16 mouse cellular contexts compared by ENCODE assay signal in genomic region chr1:134526752-134527151, GRCm38 (mm10). TPM values are rescaled to one million over a fixed set of nuclear protein-coding genes. Genes with fewer than 3 reads are reported as not detected.
A peak's percentile ranks its signal among the peaks of the same experiment; 100 is the strongest.
DNase-seq lines count a peak whose midpoint lies in the region; ATAC-seq lines count a peak whose summit lies in the region.
"Had no signal": no experiment of that assay in that cellular context is flagged by ENCODE, and none has a peak within 500 bp of the region (broad histone marks: within the 10 kb centered on the region; RNA-seq: fewer than 3 reads in every experiment).

No protein-coding gene starts in this region.

- H3K9ac ChIP-seq in kidney, embryonic 15.5 days: no peak overlapping the region
- peak overlapping the region; percentile 66 for H3K9ac ChIP-seq in liver, embryonic 13.5 days
- no peak overlapping the region for H3K9ac ChIP-seq in stomach, embryonic 16.5 days (ENCODE audit: low read length)
- H3K9ac ChIP-seq: limb, embryonic 15.5 days had no signal

- DNase-seq in kidney, postnatal 10 days: no peak
- DNase-seq in liver, embryonic 13.5 days: peak; percentile 72
- DNase-seq in heart, adult 11 months: no peak
- no peak for DNase-seq in ovary, postnatal 10 days (ENCODE audit: low spot score)
- DNase-seq in frontal cortex, adult 2 months (ENCODE audit: extremely low spot score in 1 of 2, low spot score in 1 of 2): no peak
- DNase-seq: heart, postnatal 4 days; kidney, adult 8-10 months; right cerebral cortex, postnatal 25 days; thymus, postnatal 25 days had no signal

- H3K4me1 ChIP-seq in kidney, embryonic 15.5 days: no peaks in the 10 kb centered on the region
- peaks cover 52% of the 10 kb centered on the region for H3K4me1 ChIP-seq in liver, embryonic 13.5 days (replicated peaks)
- 0 out of 2 replicates have a peak, but pooled peaks cover 3% of the 10 kb centered on the region for H3K4me1 ChIP-seq in stomach, embryonic 16.5 days (ENCODE audit: control insufficient read depth, insufficient read depth, low read length)
- H3K4me1 ChIP-seq: limb, embryonic 15.5 days had no signal

- ATAC-seq in kidney, embryonic 15.5 days (replicated peaks; ENCODE audit: low FRiP score): peak; percentile 60; the same call in 1 of the 2 replicates
- ATAC-seq in erythroblast, adult 5-6 weeks (replicated peaks; ENCODE audit: low FRiP score, poor library complexity, severe bottlenecking): peak; percentile 94
- peak; percentile 99 for ATAC-seq in liver, embryonic 13.5 days (ENCODE audit: low read depth)
- ATAC-seq in stomach, embryonic 16.5 days (ENCODE audit: insufficient read depth, low FRiP score): peak; percentile 82
- ATAC-seq: activated CD4-positive, CD25-positive, alpha-beta regulatory T cell, adult 4 months had no signal

- H3K27me3 ChIP-seq in kidney, embryonic 15.5 days: no peaks in the 10 kb centered on the region
- no peaks in the 10 kb centered on the region for H3K27me3 ChIP-seq in liver, embryonic 13.5 days
- H3K27me3 ChIP-seq in stomach, embryonic 16.5 days (ENCODE audit: control insufficient read depth, insufficient read depth, low read length): no peaks in the 10 kb centered on the region
- H3K27me3 ChIP-seq: limb, embryonic 15.5 days had no signal

- H3K9me3 ChIP-seq in kidney, embryonic 15.5 days (replicated peaks): no peaks in the 10 kb centered on the region
- H3K9me3 ChIP-seq in liver, embryonic 13.5 days (replicated peaks): no peaks in the 10 kb centered on the region
- H3K9me3 ChIP-seq in stomach, embryonic 16.5 days (replicated peaks; ENCODE audit: control insufficient read depth, low read length): no peaks in the 10 kb centered on the region
- H3K9me3 ChIP-seq: limb, embryonic 15.5 days had no signal

- WGBS in kidney, embryonic 15.5 days: 70% methylated on average over 6 of the region's 6 CpGs
- WGBS in liver, embryonic 13.5 days (ENCODE audit: insufficient replicate concordance): 9% methylated on average over 6 of the region's 6 CpGs
- 27% methylated on average over 6 of the region's 6 CpGs for WGBS in stomach, embryonic 16.5 days

- no peak overlapping the region for H3K4me2 ChIP-seq in kidney, embryonic 15.5 days
- peak overlapping the region; percentile 60 for H3K4me2 ChIP-seq in liver, embryonic 13.5 days
- no peak overlapping the region for H3K4me2 ChIP-seq in stomach, embryonic 16.5 days (ENCODE audit: low read depth, low read length)
- H3K4me2 ChIP-seq: limb, embryonic 15.5 days had no signal

- H3K4me3 ChIP-seq in kidney, embryonic 15.5 days (replicated peaks): no peak overlapping the region
- H3K4me3 ChIP-seq in liver, embryonic 13.5 days (replicated peaks): peak overlapping the region; percentile 33
- no peak overlapping the region for H3K4me3 ChIP-seq in stomach, embryonic 16.5 days (replicated peaks; ENCODE audit: low read length)
- H3K4me3 ChIP-seq: limb, embryonic 15.5 days had no signal

- no peaks in the 10 kb centered on the region for H3K36me3 ChIP-seq in kidney, embryonic 15.5 days
- H3K36me3 ChIP-seq in liver, embryonic 13.5 days: no peaks in the 10 kb centered on the region
- H3K36me3 ChIP-seq in stomach, embryonic 16.5 days (ENCODE audit: control insufficient read depth, insufficient read depth, low read length): no peaks in the 10 kb centered on the region
- H3K36me3 ChIP-seq: limb, embryonic 15.5 days had no signal

- H3K27ac ChIP-seq in kidney, embryonic 15.5 days: no peak overlapping the region
- peak overlapping the region; percentile 94 for H3K27ac ChIP-seq in liver, embryonic 13.5 days
- H3K27ac ChIP-seq in stomach, embryonic 16.5 days (ENCODE audit: low read length): peak overlapping the region; percentile 52
- H3K27ac ChIP-seq: limb, embryonic 15.5 days had no signal

RNA-seq across cellular contexts. Expression of gene Mgat4e, which starts 22.7 kb away (rescaled TPM):
- not detected in 2 replicates for polyA plus RNA-seq in kidney, embryonic 15.5 days (2015; fragmentation: Nextera tagmentation; extraction: Ambion mirVana)
- total RNA-seq in erythroblast, adult 5-6 weeks (2015; ENCODE audit: low replicate concordance): not detected in 2 replicates
- total RNA-seq in erythroblast, adult 5-6 weeks (2017; ENCODE audit: low replicate concordance): not detected in 2 replicates
- not detected in 2 replicates for polyA plus RNA-seq in liver, embryonic 13.5 days (2015; fragmentation: Nextera tagmentation; extraction: Ambion mirVana)
- polyA plus RNA-seq in stomach, embryonic 16.5 days (2015; fragmentation: Nextera tagmentation; extraction: Ambion mirVana): not detected in 2 replicates
- 0.08 TPM in 1 of 2 replicates, not detected in the other for polyA plus RNA-seq in frontal cortex, adult 2 months (2012; rRNA removed)
- total RNA-seq: heart, postnatal 4 days; monocyte, adult 5-6 weeks had no signal
- polyA plus RNA-seq: activated CD4-positive, CD25-positive, alpha-beta regulatory T cell, adult 4 months; cortical plate, adult 2 months; limb, embryonic 15.5 days had no signal

RNA-seq across cellular contexts. Expression of gene Rabif, which starts 32.3 kb away (rescaled TPM):
- polyA plus RNA-seq in kidney, embryonic 15.5 days (2015; fragmentation: Nextera tagmentation; extraction: Ambion mirVana): 43.6 and 44.3 TPM in 2 replicates
- 5.6 and 9.2 TPM in 2 replicates for total RNA-seq in erythroblast, adult 5-6 weeks (2015; ENCODE audit: low replicate concordance)
- total RNA-seq in erythroblast, adult 5-6 weeks (2017; ENCODE audit: low replicate concordance): 7.2 and 8.2 TPM in 2 replicates
- 19.8 and 23.9 TPM in 2 replicates for polyA plus RNA-seq in liver, embryonic 13.5 days (2015; fragmentation: Nextera tagmentation; extraction: Ambion mirVana)
- 40.2 and 45.4 TPM in 2 replicates for polyA plus RNA-seq in stomach, embryonic 16.5 days (2015; fragmentation: Nextera tagmentation; extraction: Ambion mirVana)
- 28.2 and 29.4 TPM in 2 replicates for polyA plus RNA-seq in frontal cortex, adult 2 months (2012; rRNA removed)

RNA-seq across cellular contexts. Expression of gene Kdm5b, which starts 33.2 kb away (rescaled TPM):
- polyA plus RNA-seq in kidney, embryonic 15.5 days (2015; fragmentation: Nextera tagmentation; extraction: Ambion mirVana): 54.2 and 56.2 TPM in 2 replicates
- 15.9 and 16.3 TPM in 2 replicates for total RNA-seq in erythroblast, adult 5-6 weeks (2015; ENCODE audit: low replicate concordance)
- 24.3 and 25.0 TPM in 2 replicates for total RNA-seq in erythroblast, adult 5-6 weeks (2017; ENCODE audit: low replicate concordance)
- 7.6 and 7.7 TPM in 2 replicates for polyA plus RNA-seq in liver, embryonic 13.5 days (2015; fragmentation: Nextera tagmentation; extraction: Ambion mirVana)
- polyA plus RNA-seq in stomach, embryonic 16.5 days (2015; fragmentation: Nextera tagmentation; extraction: Ambion mirVana): 48.4 and 51.7 TPM in 2 replicates
- polyA plus RNA-seq in frontal cortex, adult 2 months (2012; rRNA removed): 29.9 and 31.5 TPM in 2 replicates
